Comparison of ENCODE assay signal across 19 mouse cellular contexts in genomic region chr9:60592363-60592762, GRCm38 (mm10).
DNase-seq lines count a peak whose midpoint lies in the region; ATAC-seq and TF ChIP-seq lines count a peak whose summit lies in the region.
"Had no signal": no experiment of that assay in that cellular context is flagged by ENCODE, and none has a peak within 500 bp of the region (broad histone marks: within the 10 kb centered on the region; RNA-seq: fewer than 3 reads in every experiment).

No protein-coding gene starts in this region.

- intact Hi-C loops in heart, adult 2 months (cut with DNase I) = loop anchor here (10.0 kb wide), 1 partner anchor 318 kb away; no protein-coding TSS in a partner anchor

- DNase-seq in kidney, adult 2 months = no peak
- DNase-seq in lung, embryonic 14.5 days = no peak
- no peak for DNase-seq in lung, adult 18-20 months
- no peak for DNase-seq in stomach, postnatal 0 days (ENCODE audit: low spot score)
- no peak for DNase-seq in heart, adult 2 months
- DNase-seq: adrenal gland, adult 2 months; kidney, adult 11 months; kidney, postnatal 14 days had no signal

- no peak for ATAC-seq in kidney, embryonic 15.5 days (replicated peaks; ENCODE audit: low FRiP score)
- no peak for ATAC-seq in lung, embryonic 14.5 days (ENCODE audit: insufficient read depth)
- ATAC-seq in neural tube, embryonic 15.5 days (ENCODE audit: low FRiP score) = no peak
- no peak for ATAC-seq in stomach, postnatal 0 days (ENCODE audit: low FRiP score, low TSS enrichment)
- ATAC-seq: forebrain, embryonic 14.5 days had no signal

- H3K27me3 ChIP-seq in kidney, embryonic 15.5 days = no peaks in the 10 kb centered on the region
- H3K27me3 ChIP-seq in kidney, adult 2 months (replicated peaks; ENCODE audit: control insufficient read depth, insufficient read depth, low read length) = no peaks in the 10 kb centered on the region
- H3K27me3 ChIP-seq in lung, embryonic 14.5 days (ENCODE audit: insufficient read depth, low read length) = no peaks in the 10 kb centered on the region
- H3K27me3 ChIP-seq in neural tube, embryonic 15.5 days (replicated peaks) = no peaks in the 10 kb centered on the region
- no peaks in the 10 kb centered on the region for H3K27me3 ChIP-seq in stomach, postnatal 0 days (ENCODE audit: control insufficient read depth, insufficient read depth, low read length)
- no peaks in the 10 kb centered on the region for H3K27me3 ChIP-seq in heart, adult 2 months (ENCODE audit: control insufficient read depth, insufficient read depth, low read length)
- H3K27me3 ChIP-seq: embryonic facial prominence, embryonic 13.5 days; heart, embryonic 13.5 days; lung, embryonic 15.5 days had no signal

- H3K4me3 ChIP-seq in kidney, embryonic 15.5 days (replicated peaks) = no peak overlapping the region
- no peak overlapping the region for H3K4me3 ChIP-seq in kidney, adult 2 months (ENCODE audit: insufficient read depth, low read depth, low read length)
- no peak overlapping the region for H3K4me3 ChIP-seq in lung, embryonic 14.5 days (ENCODE audit: low read depth, low read length)
- no peak overlapping the region for H3K4me3 ChIP-seq in neural tube, embryonic 15.5 days (replicated peaks)
- H3K4me3 ChIP-seq in stomach, postnatal 0 days (ENCODE audit: low read depth, low read length) = no peak overlapping the region
- H3K4me3 ChIP-seq in heart, adult 2 months = no peak overlapping the region
- H3K4me3 ChIP-seq: embryonic facial prominence, embryonic 13.5 days; heart, embryonic 13.5 days; limb, embryonic 10.5 days; lung, embryonic 15.5 days; midbrain, embryonic 10.5 days had no signal

- H3K4me1 ChIP-seq in kidney, embryonic 15.5 days = no peaks in the 10 kb centered on the region
- H3K4me1 ChIP-seq in kidney, adult 2 months (ENCODE audit: control insufficient read depth, insufficient read depth, low read length) = no peaks in the 10 kb centered on the region
- H3K4me1 ChIP-seq in lung, embryonic 14.5 days (ENCODE audit: insufficient read depth) = no peaks in the 10 kb centered on the region
- H3K4me1 ChIP-seq in neural tube, embryonic 15.5 days = peaks cover 5% of the 10 kb centered on the region; the same call in 1 of the 2 replicates
- H3K4me1 ChIP-seq in stomach, postnatal 0 days (replicated peaks; ENCODE audit: control insufficient read depth, insufficient read depth) = no peaks in the 10 kb centered on the region; the same call in 1 of the 2 replicates
- H3K4me1 ChIP-seq in heart, adult 2 months (ENCODE audit: control insufficient read depth, insufficient read depth, low read length) = peaks cover 4% of the 10 kb centered on the region
- H3K4me1 ChIP-seq: embryonic facial prominence, embryonic 13.5 days; heart, embryonic 13.5 days; limb, embryonic 10.5 days; lung, embryonic 15.5 days; midbrain, embryonic 10.5 days had no signal

- no peaks in the 10 kb centered on the region for H3K79me2 ChIP-seq in heart, adult 2 months (replicated peaks; ENCODE audit: control insufficient read depth, insufficient read depth, low read length)

- WGBS in kidney, embryonic 15.5 days = 82% methylated on average over 5 of the region's 5 CpGs
- WGBS in kidney, adult 2 months = 90% methylated on average over 5 of the region's 5 CpGs
- 72% methylated on average over 5 of the region's 5 CpGs for WGBS in lung, embryonic 14.5 days
- WGBS in neural tube, embryonic 15.5 days = 68% methylated on average over 5 of the region's 5 CpGs
- 59% methylated on average over 5 of the region's 5 CpGs for WGBS in stomach, postnatal 0 days
- WGBS in heart, adult 2 months = 88% methylated on average over 5 of the region's 5 CpGs

- no peak overlapping the region for H3K4me2 ChIP-seq in kidney, embryonic 15.5 days
- no peak overlapping the region for H3K4me2 ChIP-seq in lung, embryonic 14.5 days
- no peak overlapping the region for H3K4me2 ChIP-seq in neural tube, embryonic 15.5 days
- no peak overlapping the region for H3K4me2 ChIP-seq in stomach, postnatal 0 days (replicated peaks; ENCODE audit: low read depth)
- H3K4me2 ChIP-seq: embryonic facial prominence, embryonic 13.5 days; heart, embryonic 13.5 days; hindbrain, embryonic 14.5 days; liver, embryonic 11.5 days; lung, embryonic 15.5 days had no signal

- peak overlapping the region; percentile 4; the same call in 1 of the 2 replicates for H3K27ac ChIP-seq in kidney, embryonic 15.5 days
- H3K27ac ChIP-seq in kidney, adult 2 months (ENCODE audit: insufficient read depth, low read depth, low read length) = no peak overlapping the region
- H3K27ac ChIP-seq in lung, embryonic 14.5 days (ENCODE audit: low read depth) = peak overlapping the region; percentile 36; the same call in 1 of the 2 replicates
- H3K27ac ChIP-seq in neural tube, embryonic 15.5 days (replicated peaks) = 0 out of 2 replicates have a peak overlapping the region, but pooled peaks have one; percentile 45
- peak overlapping the region; percentile 78 for H3K27ac ChIP-seq in stomach, postnatal 0 days (replicated peaks)
- H3K27ac ChIP-seq in heart, adult 2 months = no peak overlapping the region
- H3K27ac ChIP-seq: embryonic facial prominence, embryonic 13.5 days; heart, embryonic 13.5 days; hindbrain, embryonic 14.5 days; limb, embryonic 10.5 days; macrophage; midbrain, embryonic 10.5 days had no signal

- TF ChIP-seq POLR2A in kidney, adult 2 months (IDR thresholded peaks at IDR 0.05; ENCODE audit: low read depth, low read length) = no peak
- no peak for TF ChIP-seq POLR2A in heart, adult 2 months (IDR thresholded peaks at IDR 0.05; ENCODE audit: insufficient read depth, low read depth, low read length)

- no peaks in the 10 kb centered on the region for H3K9me3 ChIP-seq in kidney, embryonic 15.5 days (replicated peaks)
- no peaks in the 10 kb centered on the region for H3K9me3 ChIP-seq in lung, embryonic 14.5 days (ENCODE audit: low read depth, low read length)
- H3K9me3 ChIP-seq in neural tube, embryonic 15.5 days (replicated peaks) = no peaks in the 10 kb centered on the region
- no peaks in the 10 kb centered on the region for H3K9me3 ChIP-seq in stomach, postnatal 0 days (ENCODE audit: control insufficient read depth, low read length)
- H3K9me3 ChIP-seq: embryonic facial prominence, embryonic 13.5 days; heart, embryonic 13.5 days; limb, embryonic 10.5 days; lung, embryonic 15.5 days had no signal

- no peak overlapping the region for H3K9ac ChIP-seq in kidney, embryonic 15.5 days
- no peak overlapping the region for H3K9ac ChIP-seq in lung, embryonic 14.5 days
- no peak overlapping the region for H3K9ac ChIP-seq in neural tube, embryonic 15.5 days (replicated peaks)
- H3K9ac ChIP-seq in stomach, postnatal 0 days (ENCODE audit: low read length) = no peak overlapping the region
- H3K9ac ChIP-seq in heart, adult 2 months (ENCODE audit: low read depth, low read length) = no peak overlapping the region
- H3K9ac ChIP-seq: embryonic facial prominence, embryonic 13.5 days; heart, embryonic 13.5 days; hindbrain, embryonic 14.5 days; lung, embryonic 15.5 days had no signal

- H3K36me3 ChIP-seq in kidney, embryonic 15.5 days = 0 out of 2 replicates have a peak, but pooled peaks cover 8% of the 10 kb centered on the region
- no peaks in the 10 kb centered on the region for H3K36me3 ChIP-seq in kidney, adult 2 months (ENCODE audit: control insufficient read depth, insufficient read depth, low read length)
- peaks cover 5% of the 10 kb centered on the region; the same call in 1 of the 2 replicates for H3K36me3 ChIP-seq in lung, embryonic 14.5 days (ENCODE audit: insufficient read depth)
- peaks cover 58% of the 10 kb centered on the region for H3K36me3 ChIP-seq in neural tube, embryonic 15.5 days
- H3K36me3 ChIP-seq in stomach, postnatal 0 days (ENCODE audit: control insufficient read depth, insufficient read depth, low read length) = no peaks in the 10 kb centered on the region
- no peaks in the 10 kb centered on the region for H3K36me3 ChIP-seq in heart, adult 2 months (ENCODE audit: control insufficient read depth, insufficient read depth, low read length)
- H3K36me3 ChIP-seq: lung, embryonic 15.5 days had no signal

- TF ChIP-seq CTCF in kidney, adult 2 months (conservative IDR thresholded peaks at IDR 0.05; ENCODE audit: insufficient read depth, insufficient read length, low read depth, low read length) = no peak
- no peak for TF ChIP-seq CTCF in lung, embryonic 14.5 days (IDR thresholded peaks at IDR 0.05; ENCODE audit: low read depth)
- TF ChIP-seq CTCF in stomach, postnatal 0 days (IDR thresholded peaks at IDR 0.05; ENCODE audit: low read depth) = 0 out of 2 replicates have a peak, but pooled peaks have one; percentile 16
- no peak for TF ChIP-seq CTCF in heart, adult 2 months (IDR thresholded peaks at IDR 0.05)

- TF ChIP-seq EP300 in stomach, postnatal 0 days (optimal IDR thresholded peaks at IDR 0.05) = no peak
- TF ChIP-seq EP300 in heart, adult 2 months (IDR thresholded peaks at IDR 0.05; ENCODE audit: insufficient read depth, low read depth, low read length) = no peak

Comparison
In these comparisons a context has a peak if more than half of its experiments do, and no peak if none do; other contexts are left out.
1. H3K27ac ChIP-seq: peak in kidney, embryonic 15.5 days (single experiment), lung, embryonic 14.5 days (single experiment), neural tube, embryonic 15.5 days (single experiment) and stomach, postnatal 0 days (single experiment); none in kidney, adult 2 months (single experiment) and heart, adult 2 months (single experiment).